Mouse (Mus musculus): ENCODE data around the gene Vmn1r54. TPM values are rescaled to one million over a fixed set of nuclear protein-coding genes. Genes with fewer than 3 reads are reported as not detected.

The Vmn1r54 gene
- polyA plus RNA-seq (2017; shearing (Covaris generic)): not detected

DNA sequence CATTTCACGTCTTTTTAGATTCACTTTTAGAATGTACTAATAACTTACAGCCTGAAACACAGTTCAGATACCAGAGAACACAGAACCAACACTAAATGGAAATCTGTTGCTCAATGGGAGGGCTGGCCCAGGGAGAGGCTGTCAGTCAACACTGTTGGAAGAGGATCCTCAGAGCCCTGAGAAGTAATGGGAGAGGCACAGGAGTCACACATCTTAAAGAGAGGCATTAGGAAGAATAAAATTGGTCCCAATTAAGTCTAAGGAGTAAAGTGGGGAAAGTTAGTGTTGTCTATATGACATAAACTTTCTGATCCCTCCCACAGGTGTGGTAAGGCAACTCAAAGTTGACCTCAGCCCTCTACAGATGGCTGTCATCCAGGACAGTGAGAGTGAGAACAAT lies at the start of gene Vmn1r54:
Gene Vmn1r54 (plus strand): TSS at position 301 of the 400 bp plus-strand sequence.

GRCm38 (mm10) chr6:90202493-90202892 lies 43.6 kb upstream of the Vmn1r54 start, which contains the start of gene V1ra8:
V1ra8 (plus strand) TSS chr6:90202793.

DNA sequence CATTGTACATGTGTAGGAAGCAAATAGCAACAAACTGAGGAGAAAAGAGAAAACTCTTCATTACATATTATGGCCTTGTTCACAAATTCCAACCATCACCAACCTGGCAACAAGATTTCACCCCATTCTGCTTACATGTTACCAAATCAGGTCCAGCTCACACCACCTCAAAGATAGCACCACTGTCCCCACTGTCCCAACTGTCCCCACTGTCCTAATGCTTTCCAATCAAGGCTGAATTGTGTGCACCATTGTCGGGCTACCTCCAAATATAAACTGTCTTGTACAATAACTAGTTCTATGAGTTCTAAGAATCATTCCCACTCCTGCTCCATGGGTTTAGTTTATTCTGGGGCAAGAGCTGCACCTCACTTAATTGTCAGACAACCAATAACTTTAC lies 21.8 kb upstream of the Vmn1r54 start, which contains the start of gene Vmn1r53:
Gene Vmn1r53 (minus strand): TSS at position 101 of the 400 bp plus-strand sequence.

DNA sequence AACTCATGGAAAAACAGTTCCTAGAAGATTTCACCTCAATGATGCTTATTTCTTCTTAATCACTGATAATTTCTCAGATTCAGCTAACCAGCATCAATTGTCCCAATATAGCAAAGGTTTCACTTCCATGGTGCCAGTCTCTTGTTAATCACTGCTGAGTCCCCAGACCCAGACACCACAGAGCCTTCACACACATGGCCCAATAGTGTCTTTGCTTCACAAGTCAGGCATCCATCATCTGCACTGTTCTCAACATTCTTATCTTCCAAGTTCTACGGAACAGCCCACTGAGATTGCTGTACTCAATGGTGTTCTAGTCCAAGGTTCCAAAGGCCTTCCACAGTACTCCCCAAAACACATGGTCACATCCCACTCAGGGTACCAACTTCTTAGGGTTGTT lies 54.8 kb downstream of the Vmn1r54 start, which contains the start of gene BC048671:
Gene BC048671 (plus strand): TSS at position 301 of the 400 bp plus-strand sequence.

Other genes with a start within 250 kb of the Vmn1r54 start
- not detected for gene Vmn1r47, start 230.2 kb upstream of the Vmn1r54 start, polyA plus RNA-seq (2017; shearing (Covaris generic))
- not detected for gene Vmn1r48, start 209.5 kb upstream of the Vmn1r54 start, polyA plus RNA-seq (2017; shearing (Covaris generic))
- gene Vmn1r49, start 167.8 kb upstream of the Vmn1r54 start, polyA plus RNA-seq (2017; shearing (Covaris generic)): under 1 TPM in 1 of 2 experiments, not detected in 1; 0.04 TPM
- gene Vmn1r50, start 144.9 kb upstream of the Vmn1r54 start, polyA plus RNA-seq (2017; shearing (Covaris generic)): not detected
- not detected for gene Vmn1r51, start 123.7 kb upstream of the Vmn1r54 start, polyA plus RNA-seq (2017; shearing (Covaris generic))
- not detected for gene Vmn1r52, start 71.5 kb upstream of the Vmn1r54 start, polyA plus RNA-seq (2017; shearing (Covaris generic))
- not detected for gene V1ra8, start 43.5 kb upstream of the Vmn1r54 start, polyA plus RNA-seq (2017; shearing (Covaris generic))
- not detected for gene Vmn1r53, start 21.9 kb upstream of the Vmn1r54 start, polyA plus RNA-seq (2017; shearing (Covaris generic))
- not detected for gene BC048671, start 54.9 kb downstream of the Vmn1r54 start, polyA plus RNA-seq (2017; shearing (Covaris generic))
- gene Chst13, start 78.9 kb downstream of the Vmn1r54 start, polyA plus RNA-seq (2017; shearing (Covaris generic)): not detected
- not detected for gene Uroc1, start 87.0 kb downstream of the Vmn1r54 start, polyA plus RNA-seq (2017; shearing (Covaris generic))
- 10 to 100 TPM; 24.6 to 27.8 TPM for gene Zxdc, start 123.2 kb downstream of the Vmn1r54 start, polyA plus RNA-seq (2017; shearing (Covaris generic))
- gene Cfap100, start 182.5 kb downstream of the Vmn1r54 start, polyA plus RNA-seq (2017; shearing (Covaris generic)): under 1 TPM; 0.14 to 0.17 TPM
- gene Klf15, start 216.3 kb downstream of the Vmn1r54 start, polyA plus RNA-seq (2017; shearing (Covaris generic)): under 1 TPM in 1 of 2 experiments, not detected in 1; 0.33 TPM
- gene Aldh1l1, start 240.1 kb downstream of the Vmn1r54 start, polyA plus RNA-seq (2017; shearing (Covaris generic)): 1 to 10 TPM in 1 of 2 experiments, under 1 TPM in 1; 0.79 to 1.6 TPM